Mouse (Mus musculus): ENCODE results near the gene Daam1. TPM values are rescaled to one million over a fixed set of nuclear protein-coding genes. Genes with fewer than 3 reads are reported as not detected.

The Daam1 gene
- total RNA-seq, 2 experiments from 2014 or later, result 21.8 to 26.7 TPM

DNA sequence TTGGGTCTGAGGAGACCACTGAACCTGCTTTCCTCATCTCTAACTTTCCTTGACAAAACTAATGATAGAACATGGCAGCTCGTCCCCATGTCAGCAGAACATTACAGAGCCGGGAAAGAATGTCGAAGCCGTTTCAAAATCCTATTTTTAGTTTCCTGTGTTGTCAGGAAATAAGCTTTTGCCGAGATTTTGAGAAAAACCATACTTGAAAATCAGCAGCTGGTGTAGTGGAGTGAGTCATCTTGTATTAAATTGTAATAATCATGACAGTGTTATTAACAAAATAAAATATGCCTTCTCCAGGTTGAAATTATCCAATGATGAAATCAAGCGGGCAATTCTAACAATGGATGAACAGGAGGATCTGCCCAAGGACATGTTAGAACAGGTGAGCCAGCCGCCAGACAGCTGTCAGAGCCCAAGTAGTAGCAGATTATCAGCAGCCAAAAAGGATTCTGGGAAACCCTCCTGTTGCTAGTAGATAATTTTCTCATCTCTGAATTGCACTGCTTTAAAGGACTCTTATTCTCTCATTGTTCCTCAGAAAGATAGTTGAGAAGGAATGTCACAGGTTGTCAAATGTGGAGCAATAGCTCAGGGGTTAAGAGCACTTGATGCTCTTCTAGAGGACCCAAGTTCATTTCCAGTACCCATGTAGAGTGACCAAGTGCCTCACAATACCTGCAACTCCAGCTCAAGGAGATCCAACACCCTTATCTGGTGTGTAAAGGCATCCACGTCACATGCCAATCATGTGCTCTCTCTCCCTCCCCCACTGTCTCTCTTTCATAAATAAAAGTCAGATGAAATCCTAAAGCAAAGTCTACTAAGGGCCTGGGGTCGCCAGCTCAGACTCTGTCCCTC, 140.1 kb downstream of the Daam1 start:
- DNase-seq, result no peak

DNA sequence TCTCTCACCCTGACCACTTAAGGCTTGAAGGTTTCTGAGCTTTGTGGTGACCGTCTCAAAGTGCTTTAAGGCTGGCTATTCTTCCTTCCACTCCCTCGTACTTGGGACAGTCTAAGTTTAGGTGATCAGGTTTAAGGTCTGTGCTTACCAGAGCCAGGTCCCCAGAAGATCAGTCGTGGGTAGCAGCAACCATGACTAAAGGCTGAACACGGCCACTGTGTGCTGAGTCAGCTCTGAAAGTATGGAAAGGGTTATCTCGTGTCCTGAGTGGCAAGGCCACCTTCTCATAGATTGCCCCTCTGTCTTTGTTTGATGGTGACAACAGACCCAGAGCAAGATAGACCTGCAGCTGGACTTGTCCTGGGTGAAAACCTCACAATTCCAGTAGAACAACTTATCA, 141.2 kb downstream of the Daam1 start:
- peak; percentile 18 for DNase-seq

DNA sequence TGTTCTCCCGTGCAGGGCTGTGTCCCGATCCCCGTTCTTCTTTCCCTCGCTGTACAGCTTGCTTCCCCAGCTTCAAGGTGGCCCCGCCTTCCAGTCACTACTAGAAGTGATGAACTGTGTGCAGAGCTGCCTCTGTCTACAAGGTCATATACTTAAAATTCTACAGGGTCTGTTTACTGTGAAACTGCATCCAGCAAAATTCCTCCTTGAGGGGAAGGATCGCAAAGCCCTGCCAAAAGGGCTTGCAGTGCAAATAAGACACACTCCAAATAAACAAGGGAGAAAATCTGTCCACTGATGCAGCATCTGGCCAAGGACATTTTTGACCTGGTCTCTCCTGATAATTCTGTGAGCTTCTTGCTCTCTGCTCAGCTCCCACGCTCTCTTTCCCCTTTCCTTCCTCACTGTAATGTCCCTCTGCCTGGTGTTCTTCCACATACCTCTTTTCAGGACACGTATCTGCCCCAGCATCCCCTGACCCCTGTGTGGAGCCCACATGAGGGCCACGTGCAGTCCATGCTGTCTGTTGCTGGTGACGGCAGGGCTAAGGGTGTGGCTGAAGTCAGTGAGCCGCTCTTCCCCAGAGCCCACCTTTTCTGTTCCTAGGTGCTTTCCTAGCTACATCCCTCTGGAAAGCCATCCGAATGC, 141.9 kb downstream of the Daam1 start:
- DNase-seq, result peak; percentile 39

DNA sequence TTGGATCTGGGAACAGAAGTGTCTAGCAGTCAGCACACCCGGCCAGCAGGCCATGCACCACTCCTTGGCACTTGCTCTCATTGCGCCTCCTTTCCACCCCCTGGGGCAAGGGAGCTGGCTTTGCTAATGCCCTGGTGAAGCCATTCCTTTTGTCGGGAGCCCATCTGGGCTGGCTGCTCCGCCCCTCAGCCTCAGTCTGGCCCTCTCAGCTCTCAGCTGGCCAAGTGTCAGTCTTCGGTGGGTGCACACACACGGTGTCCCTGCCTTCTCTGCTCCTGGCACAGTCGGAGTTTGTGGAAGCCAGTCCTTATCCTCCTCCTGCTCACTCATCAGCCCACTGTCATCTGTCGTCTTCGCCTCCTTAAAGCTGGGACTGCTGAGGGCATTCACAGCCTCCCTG, 142.7 kb downstream of the Daam1 start:
- DNase-seq, result peak; percentile 34

DNA sequence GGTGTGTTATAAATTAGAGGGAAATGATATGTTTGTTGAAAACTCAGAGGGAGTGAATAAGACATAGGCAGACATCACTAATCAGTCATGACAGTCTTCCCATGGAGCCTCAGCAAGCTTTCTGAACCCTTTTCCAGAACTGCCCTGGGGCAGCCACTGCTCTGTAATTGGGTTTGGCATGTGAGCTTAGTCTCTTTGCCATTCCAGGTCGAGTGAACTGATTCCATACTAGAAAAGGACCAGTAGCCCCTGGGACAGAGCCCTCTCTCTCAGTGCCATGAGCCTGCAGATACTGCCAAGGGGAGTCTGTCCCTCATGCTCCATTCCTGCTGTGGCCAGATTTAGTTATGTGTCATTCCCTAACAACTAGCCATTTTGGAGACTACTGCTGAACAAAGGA, 144.7 kb downstream of the Daam1 start:
- DNase-seq, result no peak

DNA sequence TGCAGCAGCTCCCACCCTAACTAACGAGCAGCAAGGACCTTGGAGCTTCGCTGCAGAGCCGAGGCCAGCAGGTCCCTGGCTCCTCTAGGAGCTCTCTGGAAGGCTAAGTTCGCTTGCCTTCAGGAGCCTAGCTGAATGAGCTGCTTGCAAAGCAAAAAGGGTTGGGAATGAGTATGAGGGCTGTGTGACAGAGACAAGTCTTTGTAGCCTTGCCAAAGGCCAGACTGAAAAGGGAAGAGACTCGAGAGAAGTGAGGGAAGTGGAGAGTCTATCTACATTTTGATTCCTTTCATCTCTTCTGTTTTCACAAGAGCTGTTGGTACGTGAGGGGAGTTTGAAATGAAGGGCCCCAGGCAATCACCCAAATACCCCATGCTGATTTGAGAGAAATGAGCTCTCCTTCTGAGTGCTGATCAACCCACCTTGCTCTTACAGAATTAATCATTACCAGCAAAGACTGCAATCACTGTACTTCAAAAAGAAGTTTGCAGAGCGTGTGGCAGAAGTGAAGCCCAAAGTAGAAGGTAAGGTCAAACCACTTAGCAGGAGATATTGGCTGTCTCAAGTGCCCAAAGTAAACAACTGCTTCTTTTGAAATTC, 145.6 kb downstream of the Daam1 start:
- peak; percentile 37 for DNase-seq

DNA sequence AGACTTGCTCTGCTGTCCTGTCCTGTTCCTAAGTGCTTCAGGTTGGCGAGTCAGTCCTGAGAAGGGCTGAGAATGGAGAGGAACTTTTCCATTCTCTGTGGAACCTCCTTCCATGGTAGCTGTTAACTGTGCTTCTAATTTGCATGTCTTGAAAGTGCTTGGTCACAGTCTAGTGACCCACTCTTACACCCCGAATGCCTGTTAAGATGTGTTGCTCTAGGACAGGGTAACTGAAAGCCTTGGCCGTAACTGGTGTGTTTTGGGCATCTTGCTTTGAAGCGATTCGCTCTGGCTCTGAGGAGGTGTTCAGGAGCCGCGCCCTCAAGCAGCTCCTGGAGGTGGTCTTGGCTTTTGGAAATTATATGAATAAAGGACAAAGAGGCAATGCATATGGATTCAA, 146.5 kb downstream of the Daam1 start:
- DNase-seq, result no peak

DNA sequence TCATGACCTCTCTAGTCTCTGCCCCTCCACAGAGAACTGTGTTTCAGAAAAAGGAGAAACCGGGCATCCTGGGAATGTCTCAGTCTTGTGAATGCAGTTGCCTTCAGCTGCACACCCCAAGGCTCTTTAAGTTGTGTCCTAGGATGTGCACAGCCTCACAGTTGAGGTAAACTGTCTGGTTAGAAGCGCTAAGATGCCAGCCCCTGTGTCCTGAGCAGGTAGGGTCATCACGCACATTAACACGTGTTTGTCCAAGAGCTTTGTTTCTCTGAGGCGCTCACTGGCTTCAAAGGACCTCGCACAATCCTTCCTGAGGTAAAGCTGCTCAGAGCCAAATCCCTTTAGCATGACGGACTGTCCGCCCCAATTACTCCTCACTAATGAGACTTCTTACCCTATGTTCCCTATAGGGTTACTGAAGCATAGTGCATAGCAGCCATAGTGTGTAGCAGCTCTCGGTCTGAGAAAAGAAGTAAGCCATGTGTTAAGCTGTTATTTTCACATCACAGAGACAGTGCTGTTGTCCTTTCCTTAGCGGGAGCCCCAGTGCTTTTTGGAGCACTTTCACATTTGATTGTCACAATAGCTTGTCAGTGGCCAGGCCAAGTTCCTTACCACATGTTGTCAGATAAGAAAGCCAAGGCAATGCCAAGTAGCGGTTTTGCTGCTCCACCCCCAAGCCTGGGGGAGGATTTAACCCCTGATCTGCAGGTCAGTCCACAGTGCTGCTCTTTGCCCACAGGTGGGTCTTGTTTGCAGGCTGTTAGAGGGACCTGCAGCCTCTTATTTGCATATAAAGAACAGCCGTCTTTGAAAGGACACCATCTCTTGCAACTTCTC, 147.9 kb downstream of the Daam1 start:
- DNase-seq, result peak; percentile 52

DNA sequence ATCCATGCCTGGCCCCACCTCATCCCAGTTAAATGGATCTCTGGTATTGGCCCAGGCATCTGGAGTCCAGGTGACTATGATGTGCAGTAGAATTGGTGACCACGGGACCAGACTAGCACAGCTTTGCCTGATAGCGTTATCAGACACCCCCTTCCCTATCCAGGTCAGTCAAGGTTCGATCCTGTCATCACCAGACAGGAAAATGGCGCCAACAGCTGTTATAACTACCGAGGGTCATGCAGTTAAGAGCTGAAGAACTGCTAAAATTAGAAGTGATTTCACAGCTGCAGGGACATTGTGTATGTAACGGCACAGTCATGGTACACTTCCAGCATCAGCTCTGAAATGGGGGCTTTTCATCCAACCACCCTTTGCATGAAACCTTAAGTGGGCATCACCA, 149.3 kb downstream of the Daam1 start:
- no peak for DNase-seq

DNA sequence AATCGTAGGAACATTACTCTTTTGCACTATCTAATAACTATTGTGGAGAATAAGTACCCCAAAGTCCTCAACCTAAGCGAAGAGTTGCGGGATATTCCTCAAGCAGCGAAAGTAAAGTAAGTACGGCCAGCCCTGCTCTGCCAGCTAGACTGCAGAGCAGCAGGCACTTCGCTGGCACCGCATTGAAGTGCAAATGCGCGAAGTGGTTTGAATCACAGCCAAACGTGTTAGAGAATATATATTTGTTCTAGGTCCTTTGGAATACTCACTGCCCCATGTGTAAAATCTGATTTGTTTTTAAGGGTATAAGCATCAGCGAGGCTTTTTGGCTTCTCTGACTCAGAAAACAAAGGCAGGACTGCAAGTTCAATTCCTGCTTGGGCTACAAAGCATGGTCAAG, 149.9 kb downstream of the Daam1 start:
- DNase-seq, result no peak

DNA sequence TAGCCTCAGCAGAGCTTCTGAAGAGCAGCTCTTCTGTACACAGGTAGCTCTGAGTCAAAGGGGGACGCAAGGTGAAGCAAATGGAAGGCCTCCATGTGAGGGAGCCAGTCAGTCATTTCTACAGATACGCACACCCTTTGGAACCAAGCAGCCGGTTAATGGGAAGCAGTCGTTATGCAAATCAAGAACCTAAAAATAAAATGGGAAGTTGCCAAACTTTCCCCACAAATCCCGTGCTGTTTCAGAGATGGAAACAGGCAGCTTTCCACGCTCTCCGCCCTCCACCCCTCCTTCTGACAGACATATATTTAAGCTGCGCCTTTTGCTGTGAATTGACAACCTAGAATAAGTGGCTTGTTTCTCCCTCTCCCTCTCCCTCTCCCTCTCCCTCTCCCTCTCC, 150.4 kb downstream of the Daam1 start:
- no peak for DNase-seq

DNA sequence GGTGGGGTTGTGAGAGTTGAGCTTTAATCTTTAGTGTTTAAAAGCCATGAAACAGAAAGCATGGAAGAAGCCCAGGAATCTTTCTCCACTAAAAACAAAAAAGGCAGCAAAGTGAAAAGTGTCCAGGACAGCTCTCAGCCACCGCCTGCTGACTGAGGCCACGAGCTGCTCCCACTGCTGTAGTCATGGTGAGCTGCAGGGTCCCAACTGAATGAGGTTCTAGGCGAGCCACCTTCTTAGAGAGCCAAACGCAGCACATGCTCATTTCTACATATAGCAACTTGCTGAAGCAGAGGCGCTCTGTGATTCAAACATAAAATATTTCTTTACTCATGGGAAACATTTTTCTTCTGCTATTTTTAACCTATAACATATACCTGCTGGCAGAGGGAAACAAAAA, 150.9 kb downstream of the Daam1 start:
- no peak for DNase-seq

DNA sequence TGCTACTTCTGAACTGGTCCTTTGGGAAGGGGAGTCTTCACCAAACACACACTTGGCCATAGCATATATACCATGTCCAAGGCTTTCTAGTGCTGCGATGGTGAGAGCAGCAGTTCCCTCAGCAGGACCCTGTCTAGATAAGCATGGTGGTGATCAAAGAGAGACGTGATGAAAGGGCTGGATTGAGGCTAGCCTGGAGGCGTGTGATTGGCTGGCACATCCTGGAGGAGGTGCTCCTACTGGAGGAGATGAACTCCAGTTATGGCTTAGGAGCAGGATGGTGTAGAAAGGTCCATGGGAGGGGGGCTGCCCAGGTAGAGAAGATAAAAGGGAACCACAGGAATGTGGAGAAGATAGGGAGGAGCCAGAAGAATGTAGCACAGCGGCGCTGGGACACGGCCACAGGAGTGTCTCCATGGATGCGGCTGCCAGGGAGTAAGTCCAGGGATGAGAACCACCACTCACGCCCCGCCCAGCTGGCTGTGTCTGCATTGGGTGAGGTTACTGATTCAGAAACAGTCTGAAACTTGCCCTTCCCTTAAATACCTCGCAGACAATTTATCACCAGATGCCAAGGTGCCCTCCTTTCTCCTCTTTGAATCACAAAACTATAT, 152.3 kb downstream of the Daam1 start:
- DNase-seq, result no peak

DNA sequence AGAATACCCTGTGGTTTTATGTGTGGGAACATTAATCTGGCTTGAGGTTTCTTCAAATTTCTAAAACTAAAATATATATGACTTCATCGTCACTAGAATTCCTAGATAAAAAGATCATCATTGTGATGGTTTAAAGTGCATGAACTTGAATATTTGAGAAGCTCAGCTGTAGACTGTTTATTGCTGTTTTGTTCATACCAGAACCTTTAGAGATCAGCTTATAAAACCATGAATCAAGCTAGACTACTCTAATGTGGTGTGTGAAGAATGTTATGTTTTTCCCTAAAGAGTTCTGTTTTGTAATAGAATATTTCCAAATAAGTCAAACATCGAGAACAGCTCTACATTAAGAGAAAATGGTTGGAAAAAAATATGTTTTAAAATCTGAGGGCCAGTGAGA, 156.3 kb downstream of the Daam1 start:
- no peak for DNase-seq

DNA sequence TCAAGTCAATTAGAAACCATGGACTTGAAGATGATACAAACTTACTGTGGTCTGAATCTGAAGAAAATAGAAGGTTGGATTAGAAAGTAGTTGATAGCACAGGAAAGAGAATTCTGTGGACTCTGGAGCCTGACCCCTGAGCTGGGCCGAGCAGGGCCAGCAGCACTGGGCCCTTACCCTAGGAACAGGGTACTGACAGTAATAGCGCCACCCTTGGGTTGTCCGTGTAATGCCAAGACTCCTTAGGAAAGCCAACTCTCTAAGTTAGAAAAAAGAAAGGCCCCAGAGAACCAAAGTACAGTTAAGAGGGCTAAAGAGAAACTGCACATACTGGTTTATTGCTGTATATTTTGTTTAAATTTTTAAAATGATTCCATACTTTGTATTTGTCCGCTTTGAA, 157.0 kb downstream of the Daam1 start:
- DNase-seq, result no peak

DNA sequence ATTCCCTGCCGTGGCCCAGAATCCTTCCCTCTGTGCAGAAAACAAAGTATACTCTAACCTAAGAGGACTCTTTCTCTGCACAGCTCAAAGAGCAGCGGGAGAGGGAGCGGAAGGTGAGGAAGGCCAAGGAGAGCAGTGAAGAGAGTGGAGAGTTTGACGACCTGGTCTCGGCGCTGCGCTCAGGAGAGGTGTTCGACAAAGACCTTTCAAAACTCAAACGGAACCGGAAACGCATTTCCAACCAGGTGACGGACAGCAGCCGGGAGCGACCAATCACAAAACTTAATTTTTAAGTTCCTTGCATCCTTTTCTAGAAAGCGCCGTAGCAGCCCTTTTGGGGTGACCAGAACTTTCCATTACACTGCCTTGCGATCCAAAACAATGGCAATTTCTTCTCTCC, 158.7 kb downstream of the Daam1 start:
- no peak for DNase-seq

DNA sequence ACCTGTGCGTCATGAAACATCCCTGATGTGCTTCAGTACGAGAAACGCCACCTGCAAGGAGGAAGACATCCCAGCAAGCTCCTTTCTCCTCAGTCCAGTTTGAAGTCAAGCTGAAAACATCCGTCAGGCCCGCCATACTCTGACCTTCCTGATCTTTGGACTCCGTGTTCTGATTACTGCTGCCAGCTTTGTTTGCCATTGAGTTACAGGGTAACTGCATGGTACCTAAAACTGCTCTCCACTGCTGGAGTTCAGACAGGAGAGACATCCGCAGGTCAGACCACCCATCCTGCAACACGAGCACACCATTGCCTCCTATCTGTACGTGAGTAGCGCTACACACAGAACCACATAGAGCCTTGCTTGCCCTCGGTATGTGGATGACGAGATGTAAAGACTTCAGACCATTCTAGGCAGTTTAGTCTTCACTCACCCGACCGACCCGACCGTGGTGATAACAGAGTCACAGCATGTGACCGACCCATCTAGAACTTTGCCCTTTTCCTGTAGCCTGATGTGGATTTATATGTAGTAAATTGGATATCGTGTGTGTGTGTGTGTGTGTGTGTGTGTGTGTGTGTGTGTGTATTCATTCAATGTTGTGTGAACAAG, 161.8 kb downstream of the Daam1 start:
- DNase-seq, result no peak

DNA sequence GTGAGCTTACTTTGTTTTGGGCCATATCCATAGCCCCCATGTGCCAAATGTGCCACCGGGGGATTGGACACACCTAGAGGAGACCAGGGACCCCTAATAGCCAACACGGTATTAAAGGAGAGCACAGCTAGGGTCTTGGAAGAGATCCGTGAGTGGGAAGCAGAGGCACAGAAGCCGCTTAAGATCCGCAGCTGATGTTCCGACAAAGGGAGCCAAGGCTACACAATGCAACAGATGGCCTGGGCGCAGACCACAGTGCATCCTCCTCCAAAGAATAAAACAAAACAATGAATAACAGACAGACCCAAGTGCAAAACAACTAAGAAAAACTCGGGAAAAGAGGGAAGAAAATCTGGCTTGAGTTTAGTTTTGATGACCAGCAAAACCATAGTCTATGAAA, 165.0 kb downstream of the Daam1 start:
- DNase-seq, result no peak

DNA sequence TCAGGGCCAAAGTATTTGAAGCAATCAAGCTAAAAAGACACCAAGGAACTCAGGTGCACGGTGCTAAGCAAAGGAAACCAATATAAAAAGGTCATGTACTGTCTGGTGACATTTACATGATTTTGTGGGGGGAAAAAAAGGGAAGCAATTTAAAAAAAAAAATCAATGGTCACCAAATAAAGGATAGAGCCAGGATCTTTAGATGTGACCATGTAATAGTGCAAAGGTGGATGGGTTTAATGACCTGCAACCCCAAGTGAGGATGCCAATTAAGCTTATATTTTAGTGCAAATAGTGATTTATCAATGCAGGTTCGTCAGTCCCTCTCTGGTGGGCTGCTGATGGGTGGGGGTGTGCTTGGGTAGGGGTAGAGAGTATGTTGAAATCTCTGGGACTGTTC, 166.0 kb downstream of the Daam1 start:
- DNase-seq, result no peak

DNA sequence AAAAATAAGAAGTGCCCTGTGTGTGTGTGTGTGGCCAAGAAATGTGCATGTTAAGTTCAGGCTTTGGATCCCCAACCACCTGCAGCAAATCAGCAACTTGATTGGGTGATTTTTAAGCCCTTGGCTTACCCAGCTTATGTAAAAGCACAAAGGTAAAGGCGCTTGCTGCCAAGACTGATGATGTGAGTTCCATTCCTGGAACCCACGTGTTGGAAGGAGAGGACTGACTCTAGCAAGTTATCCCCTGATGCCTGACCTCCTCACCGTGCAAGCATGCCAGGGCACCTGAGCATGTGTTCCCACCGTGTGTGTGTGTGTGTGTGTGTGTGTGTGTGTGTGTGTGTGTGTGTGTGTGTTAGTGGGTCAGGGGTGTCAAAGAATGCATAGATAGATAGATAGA, 166.5 kb downstream of the Daam1 start:
- no peak for DNase-seq

DNA sequence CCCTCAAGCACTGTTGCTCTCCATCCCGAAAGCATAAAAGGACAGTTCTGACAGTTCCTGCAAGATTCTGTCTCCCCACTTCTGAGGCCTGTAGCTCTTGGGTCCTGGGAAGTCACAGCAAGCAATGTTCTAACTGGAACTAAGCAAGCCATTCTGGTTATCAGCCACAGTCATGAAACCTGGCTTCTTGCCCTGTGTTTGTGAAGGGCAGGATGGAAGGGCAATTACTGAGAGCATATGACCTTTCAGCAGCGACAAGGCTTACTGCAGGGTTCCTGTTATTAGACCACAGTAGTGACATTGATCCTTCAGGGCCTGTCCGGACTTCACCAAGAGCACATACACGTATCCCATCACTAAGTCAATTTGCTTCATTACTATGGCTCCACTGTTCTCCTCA, 167.8 kb downstream of the Daam1 start:
- peak; percentile 80 for DNase-seq

DNA sequence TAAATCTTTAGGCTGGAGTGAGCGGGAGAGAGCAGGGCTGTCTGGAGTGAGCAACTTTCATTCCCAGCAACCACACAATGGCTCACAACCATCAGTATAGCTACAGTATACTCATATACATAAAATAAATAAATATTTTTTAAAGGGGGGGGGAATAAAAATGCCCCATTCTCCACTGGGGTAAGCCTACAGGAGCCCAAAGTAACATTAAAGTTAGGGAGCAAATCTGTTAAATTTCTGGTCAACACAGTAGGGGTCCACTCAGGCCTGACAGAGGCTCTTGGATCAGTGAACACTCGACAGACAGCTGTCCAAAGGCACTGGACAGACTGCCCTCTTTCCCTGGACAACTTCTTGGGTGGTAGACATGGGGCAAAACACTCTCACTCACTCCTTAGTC, 168.8 kb downstream of the Daam1 start:
- DNase-seq, result no peak
